Mouse (Mus musculus) cortical plate, adult 2 months (tissue): ENCODE results near the gene Tcp11l2. TPM values are rescaled to one million over a fixed set of nuclear protein-coding genes. Genes with fewer than 3 reads are reported as not detected.
A peak's percentile ranks its signal among the peaks of the same experiment; 100 is the strongest.

ENCODE experiments used
- H3K27ac ChIP-seq: fragments of 200-500 bp; 2 replicates; pipeline ENCODE4 v1.5.1; 2012; ENCODE audit warnings: low read length, control low read depth, inconsistent platforms; ENCODE audit not compliant: insufficient read depth
- H3K4me1 ChIP-seq: fragments of 200-500 bp; 2 replicates; pipeline ENCODE4 v1.6.1; 2011; ENCODE audit warnings: low read length; ENCODE audit not compliant: control insufficient read depth, insufficient read depth
- H3K4me3 ChIP-seq: fragments of 200-500 bp; 2 replicates; pipeline ENCODE4 v1.5.1; 2011; ENCODE audit warnings: mild to moderate bottlenecking, low read length, control low read depth; ENCODE audit not compliant: insufficient read depth
- CTCF ChIP-seq: fragments of 200-500 bp; IDR thresholded peaks from 2 replicates; pipeline ENCODE4 v1.5.1; 2011; ENCODE audit warnings: mild to moderate bottlenecking, control low read depth, low read length; ENCODE audit not compliant: insufficient read depth; ENCODE audit errors: extremely low read depth
- POLR2A ChIP-seq: fragments of 200-500 bp; IDR thresholded peaks from 2 replicates; pipeline ENCODE4 v1.6.1; 2011; ENCODE audit warnings: mild to moderate bottlenecking, low read length, control low read depth; ENCODE audit not compliant: insufficient read depth; ENCODE audit errors: extremely low read depth
- polyA plus RNA-seq: library from polyadenylated mRNA; depleted of rRNA; stranded (reverse); fragments of >200 nt; gene quantifications from 2 replicates; pipeline ENCODE4 v1.2.3, GENCODE M21; 2012

Tcp11l2 gene
- polyA plus RNA-seq, 1 experiment, result 22.0 TPM

GRCm38 (mm10) chr10:84554291-84555009 is 22.0 kb upstream of the Tcp11l2 start:
- Histone ChIP-seq H3K4me1 (no peaks in the 10 kb centered on the region), H3K4me3 (no peak overlapping the region), H3K27ac (no peak overlapping the region)
- no peak for TF ChIP-seq POLR2A
- TF ChIP-seq CTCF, result no peak

- Histone ChIP-seq H3K4me3 (no peak overlapping the region), H3K27ac (no peak overlapping the region), H3K4me1 (no peaks in the 10 kb centered on the region)
- TF ChIP-seq CTCF (no peak), POLR2A (no peak)
Measured at GRCm38 (mm10) chr10:84556120-84556519, 20.3 kb upstream of the Tcp11l2 start.

GRCm38 (mm10) chr10:84558511-84558910 is 17.9 kb upstream of the Tcp11l2 start:
- Histone ChIP-seq H3K4me1 (no peaks in the 10 kb centered on the region), H3K27ac (no peak overlapping the region), H3K4me3 (no peak overlapping the region)
- no peak for TF ChIP-seq POLR2A
- TF ChIP-seq CTCF, result 0 out of 2 replicates have a peak, but pooled peaks have one; percentile 1

DNA sequence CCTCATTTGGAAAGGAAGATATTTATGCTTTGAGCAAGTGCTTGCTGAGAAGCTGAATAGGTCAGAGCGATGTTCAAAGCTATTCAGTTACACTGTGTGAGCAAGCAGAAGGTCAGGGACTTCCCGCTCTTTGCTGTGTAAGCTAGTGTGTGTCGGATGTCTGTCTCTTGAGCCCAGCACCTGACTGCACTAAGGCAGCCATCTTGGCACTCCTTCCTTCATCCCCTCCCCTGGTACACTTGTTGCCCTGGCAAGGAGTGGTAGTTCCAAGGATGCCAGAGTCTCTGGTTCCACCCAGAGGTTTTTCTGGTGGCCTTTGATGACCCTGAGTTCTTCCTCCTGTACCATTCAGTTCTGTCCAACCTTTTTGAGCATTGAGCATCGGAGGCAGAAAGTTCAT is 16.4 kb upstream of the Tcp11l2 start:
- Histone ChIP-seq H3K27ac (no peak overlapping the region), H3K4me1 (no peaks in the 10 kb centered on the region), H3K4me3 (no peak overlapping the region)
- TF ChIP-seq POLR2A (no peak), CTCF (no peak)

- H3K27ac ChIP-seq, result no peak overlapping the region
- H3K4me3 ChIP-seq, result no peak overlapping the region
- no peaks in the 10 kb centered on the region for H3K4me1 ChIP-seq
- TF ChIP-seq CTCF (no peak), POLR2A (no peak)
Measured at GRCm38 (mm10) chr10:84562121-84562520, 14.3 kb upstream of the Tcp11l2 start.

GRCm38 (mm10) chr10:84562567-84563554 is 13.6 kb upstream of the Tcp11l2 start:
- Histone ChIP-seq H3K27ac (no peak overlapping the region), H3K4me1 (no peaks in the 10 kb centered on the region), H3K4me3 (no peak overlapping the region)
- TF ChIP-seq CTCF (no peak), POLR2A (no peak)

DNA sequence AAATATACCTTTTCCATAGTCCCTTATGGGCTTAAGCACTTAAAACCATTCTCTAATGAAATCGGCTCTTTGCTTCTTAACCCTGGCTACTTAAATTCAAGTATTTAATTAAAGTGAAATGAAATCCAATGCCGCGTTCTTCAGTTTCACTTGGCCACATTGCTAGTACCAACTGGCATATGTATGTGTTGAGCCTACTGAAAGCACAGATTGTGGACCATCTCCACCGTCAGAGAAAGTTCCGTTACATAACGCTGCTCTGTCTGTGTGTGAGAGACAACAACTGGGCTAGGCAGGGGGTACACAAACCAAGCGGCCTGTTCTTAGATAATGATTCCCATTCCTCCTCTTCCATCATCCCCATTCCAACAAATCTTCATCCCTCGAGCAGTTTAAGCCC is 12.0 kb upstream of the Tcp11l2 start:
- Histone ChIP-seq H3K27ac (no peak overlapping the region), H3K4me1 (no peaks in the 10 kb centered on the region), H3K4me3 (no peak overlapping the region)
- TF ChIP-seq POLR2A (no peak), CTCF (no peak)

DNA sequence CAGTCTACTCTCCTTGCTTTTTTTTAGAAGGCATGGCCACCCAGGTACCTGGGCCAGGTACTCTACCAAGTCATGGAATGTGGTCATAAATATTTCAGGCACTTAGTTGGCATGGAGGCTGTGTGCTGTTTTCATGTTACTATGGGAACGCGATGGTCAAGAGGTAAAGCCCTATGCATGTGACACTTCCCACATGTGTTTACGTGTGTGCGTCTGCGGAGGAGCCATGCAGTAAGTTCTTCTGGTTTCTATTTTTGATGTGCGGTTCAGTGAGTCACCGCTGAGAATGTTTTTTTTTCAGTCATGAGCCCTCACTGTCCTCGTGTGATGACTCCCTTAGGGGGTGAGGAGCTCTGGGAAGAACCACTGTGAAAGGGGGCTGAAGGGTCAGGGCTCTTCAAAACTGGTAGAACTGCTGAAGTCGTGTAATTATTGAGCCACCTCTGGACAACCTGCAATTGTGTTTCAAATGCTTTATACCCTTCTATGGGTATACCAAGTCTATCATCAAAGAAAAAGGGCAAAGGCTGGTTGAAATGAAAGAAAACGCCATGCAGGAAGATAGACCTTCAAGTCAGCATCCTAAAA is 5.3 kb upstream of the Tcp11l2 start:
- no peaks in the 10 kb centered on the region for H3K4me1 ChIP-seq
- H3K4me3 ChIP-seq, result no peak overlapping the region
- H3K27ac ChIP-seq, result no peak overlapping the region
- TF ChIP-seq POLR2A (no peak), CTCF (no peak)

DNA sequence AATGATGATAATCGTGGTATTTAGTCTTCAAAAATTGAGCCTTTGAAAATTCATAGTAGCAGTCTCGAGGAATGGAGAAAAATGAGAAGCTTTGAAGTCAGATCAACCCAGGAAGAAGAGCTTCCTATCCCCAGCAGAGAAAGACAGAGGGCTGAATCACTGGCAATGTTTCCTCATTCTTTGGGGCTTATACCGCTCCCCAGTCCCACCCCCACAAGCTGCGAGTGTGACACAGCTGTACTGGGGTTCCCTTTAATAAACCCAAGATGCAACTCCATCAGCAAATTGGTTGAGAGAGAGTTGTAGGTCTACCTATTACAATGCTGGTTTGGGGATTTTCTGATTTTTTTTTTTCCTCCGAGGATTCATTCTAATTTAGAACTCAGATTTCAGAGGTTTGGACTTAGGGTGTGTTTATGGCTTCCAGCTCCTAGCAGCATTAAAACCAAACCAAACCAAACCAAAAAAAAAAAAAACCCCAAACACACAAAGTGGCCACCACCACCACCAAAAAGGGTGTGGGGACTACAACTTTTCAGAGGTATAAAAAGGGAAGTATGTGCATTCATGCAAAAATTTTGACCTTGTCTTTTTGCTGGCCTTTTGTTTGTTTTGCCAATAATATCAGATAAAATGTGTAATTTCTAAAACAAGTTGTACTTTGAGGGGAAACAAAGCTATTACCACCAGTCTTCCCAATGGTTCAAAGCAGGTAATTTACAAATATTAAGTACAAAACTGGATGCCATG is 2.6 kb upstream of the Tcp11l2 start:
- no peak overlapping the region for H3K4me3 ChIP-seq
- no peak overlapping the region for H3K27ac ChIP-seq
- TF ChIP-seq CTCF (no peak), POLR2A (no peak)
- peaks cover 3% of the 10 kb centered on the region; the same call in 1 of the 2 replicates for H3K4me1 ChIP-seq
